Mouse (Mus musculus) lung, adult 2 months (tissue): Measurements from ENCODE around the gene Apoa1.

Experiments
- CTCF ChIP-seq: fragments of 200-500 bp; IDR thresholded peaks from 2 replicates; pipeline ENCODE4 v1.5.1; 2011; ENCODE audit warnings: mild to moderate bottlenecking, low read length, control low read depth; ENCODE audit not compliant: insufficient read depth
- POLR2A ChIP-seq: fragments of 200-500 bp; IDR thresholded peaks from 2 replicates; pipeline ENCODE4 v1.6.1; 2011; ENCODE audit warnings: low read depth, mild to moderate bottlenecking, control low read depth, low read length, borderline replicate concordance; ENCODE audit errors: extremely low read depth

DNA sequence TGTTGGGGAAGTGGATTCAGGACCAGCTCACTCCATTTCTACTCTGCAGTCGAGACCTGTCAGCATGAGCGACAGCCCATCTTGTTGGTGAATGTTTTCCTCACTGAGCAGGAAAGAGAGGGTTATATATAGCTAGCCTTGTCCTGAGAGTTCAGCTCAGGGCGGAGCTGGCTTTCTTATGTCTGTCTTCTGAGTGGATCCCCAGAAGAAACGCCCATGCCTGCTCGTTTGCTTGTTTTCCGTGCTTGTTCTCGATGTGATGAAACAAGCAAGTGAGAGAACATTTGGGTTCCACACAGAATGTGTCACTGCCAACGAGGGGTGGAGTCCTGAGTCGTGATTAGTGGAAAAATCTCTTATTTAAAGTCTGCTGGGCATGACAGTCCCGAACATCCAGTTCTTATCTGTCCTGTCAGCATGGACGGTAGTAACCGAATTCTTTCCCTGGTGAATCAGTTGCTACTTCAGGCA is 31.6 kb upstream of the Apoa1 start:
- TF ChIP-seq CTCF (no peak), POLR2A (peak; percentile 33; the same call in 1 of the 2 replicates)
